Mouse (Mus musculus) lung, postnatal 36 days (tissue): Measurements from ENCODE around the gene Ttc28.

Experiments
- DNase-seq: peaks from one replicate; pipeline ENCODE4 v3.0.0; 2022; ENCODE audit warnings: mixed read lengths

The Ttc28 gene

GRCm38 (mm10) chr5:111217447-111218110, 338.0 kb downstream of the Ttc28 start:
- DNase-seq: peak; percentile 66

- DNase-seq: no peak
Observed at GRCm38 (mm10) chr5:111218111-111218891, 338.7 kb downstream of the Ttc28 start.

- DNase-seq: no peak
Observed at GRCm38 (mm10) chr5:111218998-111219397, 339.4 kb downstream of the Ttc28 start.

GRCm38 (mm10) chr5:111220679-111221380, 341.2 kb downstream of the Ttc28 start:
- DNase-seq: no peak

- no peak for DNase-seq
Observed at GRCm38 (mm10) chr5:111222820-111223219, 343.2 kb downstream of the Ttc28 start.

- DNase-seq: no peak
Observed at GRCm38 (mm10) chr5:111225306-111225705, 345.7 kb downstream of the Ttc28 start.

GRCm38 (mm10) chr5:111226486-111226885, 346.9 kb downstream of the Ttc28 start:
- DNase-seq: no peak

GRCm38 (mm10) chr5:111227850-111228249, 348.2 kb downstream of the Ttc28 start:
- DNase-seq: peak; percentile 50

GRCm38 (mm10) chr5:111228302-111229040, 348.9 kb downstream of the Ttc28 start:
- DNase-seq: peak; percentile 76

GRCm38 (mm10) chr5:111229041-111229394, 349.4 kb downstream of the Ttc28 start:
- DNase-seq: peak; percentile 23

- DNase-seq: no peak
Observed at GRCm38 (mm10) chr5:111229671-111230070, 350.1 kb downstream of the Ttc28 start.

GRCm38 (mm10) chr5:111231044-111231443, 351.4 kb downstream of the Ttc28 start:
- no peak for DNase-seq

GRCm38 (mm10) chr5:111231769-111232168, 352.2 kb downstream of the Ttc28 start:
- DNase-seq: no peak

- DNase-seq: no peak
Observed at GRCm38 (mm10) chr5:111233022-111233709, 353.6 kb downstream of the Ttc28 start.

GRCm38 (mm10) chr5:111235131-111235530, 355.5 kb downstream of the Ttc28 start:
- DNase-seq: peak; percentile 50

GRCm38 (mm10) chr5:111237176-111237636, 357.6 kb downstream of the Ttc28 start:
- no peak for DNase-seq

- peak; percentile 28 for DNase-seq
Observed at GRCm38 (mm10) chr5:111239223-111239622, 359.6 kb downstream of the Ttc28 start.

- peak; percentile 25 for DNase-seq
Observed at GRCm38 (mm10) chr5:111243447-111244040, 363.9 kb downstream of the Ttc28 start.

GRCm38 (mm10) chr5:111244061-111244460, 364.5 kb downstream of the Ttc28 start:
- no peak for DNase-seq

GRCm38 (mm10) chr5:111247571-111248265, 368.1 kb downstream of the Ttc28 start:
- DNase-seq: no peak

GRCm38 (mm10) chr5:111252147-111252546, 372.5 kb downstream of the Ttc28 start:
- DNase-seq: no peak
